Mouse (Mus musculus) CH12.LX (cell line): ENCODE measurements around the gene Smoc1.

Source experiments
- JUND ChIP-seq: conservative IDR thresholded peaks from 2 replicates; pipeline ENCODE4 v1.6.1; 2011; ENCODE audit warnings: low read depth, low read length, improper control_type of control experiment
- RCOR1 ChIP-seq: conservative IDR thresholded peaks from 2 replicates; pipeline ENCODE4 v1.6.1; 2012; ENCODE audit warnings: low read depth, mild to moderate bottlenecking, inconsistent platforms, low read length, improper control_type of control experiment
- TCF12 ChIP-seq: IDR thresholded peaks from 2 replicates; pipeline ENCODE4 v1.6.1; 2014; ENCODE audit warnings: low read depth, mild to moderate bottlenecking, inconsistent platforms, low read length, improper control_type of control experiment
- USF1 ChIP-seq: IDR thresholded peaks from 2 replicates; pipeline ENCODE4 v1.6.1; 2014; ENCODE audit warnings: low read depth, mild to moderate bottlenecking, inconsistent platforms, low read length, improper control_type of control experiment
- USF2 ChIP-seq: conservative IDR thresholded peaks from 2 replicates; pipeline ENCODE4 v1.6.1; 2011; ENCODE audit warnings: low read depth, low read length, improper control_type of control experiment
- ZNF384 ChIP-seq: IDR thresholded peaks from 2 replicates; pipeline ENCODE4 v1.6.1; 2012; ENCODE audit warnings: low read depth, low read length, improper control_type of control experiment, inconsistent platforms

- TF ChIP-seq RCOR1, result no peak
- no peak for TF ChIP-seq ZNF384
- no peak for TF ChIP-seq USF2
- no peak for TF ChIP-seq USF1
- no peak for TF ChIP-seq TCF12
- TF ChIP-seq JUND, result no peak
Observed at GRCm38 (mm10) chr12:81138217-81138616, 111.6 kb downstream of the Smoc1 start.
